Mouse (Mus musculus): Measurements from ENCODE around the gene Plekha4. TPM values are rescaled to one million over a fixed set of nuclear protein-coding genes. Genes with fewer than 3 reads are reported as not detected.

Plekha4 gene
- total RNA-seq, 2 experiments from 2014 or later, result 0.64 to 0.71 TPM

Other genes with a start within 250 kb of the Plekha4 start
- not detected for gene Slc6a21, start 248.8 kb upstream of the Plekha4 start, total RNA-seq (2021)
- gene Trpm4, start 192.6 kb upstream of the Plekha4 start, total RNA-seq (2021), result 10 to 100 TPM in 1 of 2 experiments, 1 to 10 TPM in 1; 9.7 to 16.2 TPM
- gene Hrc, start 191.0 kb upstream of the Plekha4 start, total RNA-seq (2021), result under 1 TPM; 0.17 to 0.18 TPM
- 100 to 1,000 TPM; 132 to 139 TPM for gene Ppfia3, start 159.3 kb upstream of the Plekha4 start, total RNA-seq (2021)
- gene Lin7b, start 155.7 kb upstream of the Plekha4 start, total RNA-seq (2021), result 100 to 1,000 TPM; 134 to 144 TPM
- gene Snrnp70, start 130.6 kb upstream of the Plekha4 start, total RNA-seq (2021), result 100 to 1,000 TPM; 364 to 405 TPM
- not detected for gene Kcna7, start 120.7 kb upstream of the Plekha4 start, total RNA-seq (2021)
- gene Ntf5, start 112.6 kb upstream of the Plekha4 start, total RNA-seq (2021), result not detected
- gene Lhb, start 105.5 kb upstream of the Plekha4 start, total RNA-seq (2021), result under 1 TPM in 1 of 2 experiments, not detected in 1; 0.50 TPM
- gene Gys1, start 91.5 kb upstream of the Plekha4 start, total RNA-seq (2021), result 10 to 100 TPM; 13.5 to 15.4 TPM
- 10 to 100 TPM; 34.6 to 37.7 TPM for gene Ruvbl2, start 88.2 kb upstream of the Plekha4 start, total RNA-seq (2021)
- 100 to 1,000 TPM; 230 to 234 TPM for gene Ftl1, start 66.4 kb upstream of the Plekha4 start, total RNA-seq (2021)
- 10 to 100 TPM; 68.5 to 68.9 TPM for gene Bax, start 59.4 kb upstream of the Plekha4 start, total RNA-seq (2021)
- under 1 TPM in 1 of 2 experiments, not detected in 1; 0.20 TPM for gene Tulp2, start 44.5 kb upstream of the Plekha4 start, total RNA-seq (2021)
- 1 to 10 TPM in 1 of 2 experiments, under 1 TPM in 1; 0.91 to 1.2 TPM for gene Gm45808, start 39.5 kb upstream of the Plekha4 start, total RNA-seq (2021)
- 1 to 10 TPM; 5.3 to 5.7 TPM for gene Dhdh, start 37.5 kb upstream of the Plekha4 start, total RNA-seq (2021)
- gene Nucb1, start 15.9 kb upstream of the Plekha4 start, total RNA-seq (2021), result 100 to 1,000 TPM; 109 to 110 TPM
- 10 to 100 TPM; 22.1 to 23.3 TPM for gene Ppp1r15a, start 62 bp upstream of the Plekha4 start, total RNA-seq (2021)
- gene Hsd17b14, start 28.6 kb downstream of the Plekha4 start, total RNA-seq (2021), result not detected
- gene Bcat2, start 43.8 kb downstream of the Plekha4 start, total RNA-seq (2021), result 10 to 100 TPM; 23.3 to 26.0 TPM
- not detected for gene Fgf21, start 89.2 kb downstream of the Plekha4 start, total RNA-seq (2021)
- gene Fut1, start 91.0 kb downstream of the Plekha4 start, total RNA-seq (2021), result under 1 TPM in 1 of 2 experiments, not detected in 1; 0.18 TPM
- gene Izumo1, start 95.5 kb downstream of the Plekha4 start, total RNA-seq (2021), result not detected
- 1 to 10 TPM; 6.0 to 6.3 TPM for gene Rasip1, start 101.2 kb downstream of the Plekha4 start, total RNA-seq (2021)
- 1 to 10 TPM; 1.1 to 2.3 TPM for gene Mamstr, start 113.6 kb downstream of the Plekha4 start, total RNA-seq (2021)
- under 1 TPM in 1 of 2 experiments, not detected in 1; 0.12 TPM for gene Fut2, start 140.1 kb downstream of the Plekha4 start, total RNA-seq (2021)
- 10 to 100 TPM in 1 of 2 experiments, 1 to 10 TPM in 1; 6.8 to 13.4 TPM for gene Ntn5, start 157.7 kb downstream of the Plekha4 start, total RNA-seq (2021)
- 1 to 10 TPM; 2.5 to 3.5 TPM for gene Sec1, start 168.1 kb downstream of the Plekha4 start, total RNA-seq (2021)
- 100 to 1,000 TPM; 182 TPM for gene Car11, start 173.5 kb downstream of the Plekha4 start, total RNA-seq (2021)
- 10 to 100 TPM; 47.6 to 50.2 TPM for gene Dbp, start 178.8 kb downstream of the Plekha4 start, total RNA-seq (2021)
- gene Rpl18, start 189.1 kb downstream of the Plekha4 start, total RNA-seq (2021), result 100 to 1,000 TPM; 359 to 364 TPM
- gene Sphk2, start 191.7 kb downstream of the Plekha4 start, total RNA-seq (2021), result 10 to 100 TPM; 35.8 to 37.2 TPM
- under 1 TPM; 0.25 to 0.27 TPM for gene Fam83e, start 194.9 kb downstream of the Plekha4 start, total RNA-seq (2021)
- gene Spaca4, start 199.5 kb downstream of the Plekha4 start, total RNA-seq (2021), result not detected